Mouse (Mus musculus): Measurements from ENCODE around the gene Ltbp1. TPM values are rescaled to one million over a fixed set of nuclear protein-coding genes. Genes with fewer than 3 reads are reported as not detected.

Gene Ltbp1
- total and polyA plus RNA-seq, 3 experiments, result 2.3 to 6.4 (median 2.5) TPM

DNA sequence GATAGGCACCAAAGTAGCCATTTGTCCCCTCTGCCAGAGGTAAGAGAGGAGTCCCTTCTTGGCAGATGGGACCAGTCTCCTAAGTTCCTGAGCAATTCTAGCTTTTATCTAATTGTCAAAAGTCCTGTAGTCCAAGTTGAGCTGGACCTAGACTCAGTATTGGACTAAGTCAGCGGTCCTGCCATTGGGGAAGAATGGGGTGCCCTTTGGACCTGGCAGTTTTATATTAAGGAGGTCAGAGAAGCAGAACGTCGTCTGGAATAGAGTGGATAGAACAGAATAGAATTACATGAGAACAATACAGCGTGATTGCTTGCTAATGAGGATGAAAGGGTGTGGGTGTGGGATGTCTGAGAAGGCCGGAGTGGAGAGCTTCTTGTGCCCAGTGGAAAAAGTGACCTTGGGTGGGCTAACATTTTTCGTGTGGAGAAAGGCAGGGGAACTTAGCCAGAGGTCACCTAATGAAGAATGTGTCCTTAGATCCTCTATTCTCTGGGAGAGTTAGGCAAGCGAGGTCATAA lies 167.4 kb downstream of the Ltbp1 start:
- no peak for TF ChIP-seq TBP (conservative IDR thresholded peaks at IDR 0.05; ENCODE audit: low read depth, low read length)
- TF ChIP-seq EP300 (IDR thresholded peaks at IDR 0.05; ENCODE audit: low read length), result no peak
- TF ChIP-seq MAX (IDR thresholded peaks at IDR 0.05; ENCODE audit: low read length), result no peak
- TF ChIP-seq E2F4 (IDR thresholded peaks at IDR 0.05; ENCODE audit: insufficient replicate concordance, low read depth, low read length), result no peak
- TF ChIP-seq SIN3A (IDR thresholded peaks at IDR 0.05; ENCODE audit: low read length), result no peak
- TF ChIP-seq MEF2A (IDR thresholded peaks at IDR 0.05; ENCODE audit: borderline replicate concordance, low read depth, low read length), result no peak
- TF ChIP-seq RAD21 (IDR thresholded peaks at IDR 0.05; ENCODE audit: low read depth, low read length), result no peak
- no peak for TF ChIP-seq ZNF384 (IDR thresholded peaks at IDR 0.05; ENCODE audit: low read depth, low read length)
- no peak for TF ChIP-seq ZC3H11A (IDR thresholded peaks at IDR 0.05; ENCODE audit: low read depth, low read length)
- no peak for TF ChIP-seq JUN (IDR thresholded peaks at IDR 0.05; ENCODE audit: insufficient read depth, low read depth, low read length)
- no peak for TF ChIP-seq ZKSCAN1 (IDR thresholded peaks at IDR 0.05; ENCODE audit: borderline replicate concordance, low read depth, low read length)
- no peak for TF ChIP-seq MAZ (IDR thresholded peaks at IDR 0.05; ENCODE audit: low read depth, low read length)
- no peak for TF ChIP-seq IRF4 (IDR thresholded peaks at IDR 0.05; ENCODE audit: low read depth, low read length)
- no peak for TF ChIP-seq NRF1 (IDR thresholded peaks at IDR 0.05; ENCODE audit: low read depth, low read length)
- TF ChIP-seq CTCF (conservative IDR thresholded peaks at IDR 0.05 in 1 of 2, IDR thresholded peaks at IDR 0.05 in 1 of 2; ENCODE audit: low read depth in 2 of 2, low read length in 2 of 2), result no peak
- TF ChIP-seq ZMIZ1 (IDR thresholded peaks at IDR 0.05; ENCODE audit: low read depth, low read length), result no peak
- no peak for TF ChIP-seq USF2 (conservative IDR thresholded peaks at IDR 0.05; ENCODE audit: low read depth, low read length)
- TF ChIP-seq POLR2AphosphoS2 (IDR thresholded peaks at IDR 0.05; ENCODE audit: low read depth, low read length), result no peak
- no peak for TF ChIP-seq GABPA (IDR thresholded peaks at IDR 0.05; ENCODE audit: insufficient replicate concordance, low read depth, low read length)
- Histone ChIP-seq H3K27me3 (replicated peaks) (no peaks in the 10 kb centered on the region), H3K36me3 (replicated peaks in 1 of 2; ENCODE audit: control insufficient read depth in 1 of 2, insufficient read depth in 1 of 2, low read length in 1 of 2) (no peaks in the 10 kb centered on the region), H3K27ac (ENCODE audit: insufficient read depth, low read depth) (no peak overlapping the region), H3K4me1 (ENCODE audit: control insufficient read depth in 1 of 2, insufficient read depth in 2 of 2) (peaks cover 2 to 18% of the 10 kb centered on the region in 2 experiments), H3K79me2 (replicated peaks; ENCODE audit: control insufficient read depth, extremely low read depth, insufficient read depth, poor library complexity, severe bottlenecking) (no peaks in the 10 kb centered on the region), H3K9ac (ENCODE audit: insufficient read depth, low read depth) (no peak overlapping the region), H3K9me3 (replicated peaks; ENCODE audit: low read length) (no peaks in the 10 kb centered on the region), H3K4me3 (replicated peaks in 1 of 3; ENCODE audit: low read depth in 2 of 3, low read length in 2 of 3, poor library complexity in 1 of 3) (no peak overlapping the region), H3K4me2 (ENCODE audit: insufficient read depth, low read depth, poor library complexity, severe bottlenecking) (no peak overlapping the region)
- DNase-seq (ENCODE audit: extremely low read depth), result no peak
- in situ Hi-C loops (cut with MboI; ENCODE audit: low pct_ligation_motif_present, low pct_unique_long_range_greater_than_20kb, low sequenced_read_pairs) (no loop called here), dilution Hi-C loops (cut with MboI; ENCODE audit: extremely low pct_ligation_motif_present, extremely low pct_unique_long_range_greater_than_20kb, low sequenced_read_pairs) (no loop called here)

DNA sequence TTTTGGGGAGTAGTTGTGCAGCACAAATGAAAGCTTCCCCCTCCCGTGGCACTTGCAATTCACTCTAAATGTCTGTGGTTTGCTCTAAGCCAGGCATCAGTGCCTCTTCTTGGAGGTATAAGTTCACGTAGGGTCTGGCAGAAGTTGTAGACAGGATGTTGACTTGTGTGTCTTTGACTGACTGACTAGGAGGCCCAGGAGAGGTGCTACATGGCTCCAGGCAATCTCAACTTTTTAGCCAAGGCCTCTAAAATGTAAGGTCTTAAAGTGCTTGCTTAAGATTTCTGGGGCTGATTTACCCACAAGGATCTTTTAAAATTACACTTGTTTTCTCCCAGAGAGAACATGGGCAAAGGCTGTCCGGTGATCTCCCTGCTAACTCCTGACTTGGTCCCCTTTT lies 169.1 kb downstream of the Ltbp1 start:
- H3K4me3 ChIP-seq (replicated peaks in 1 of 3; ENCODE audit: low read depth in 2 of 3, low read length in 2 of 3, poor library complexity in 1 of 3), result no peak overlapping the region
- dilution Hi-C loops (cut with MboI; ENCODE audit: extremely low pct_ligation_motif_present, extremely low pct_unique_long_range_greater_than_20kb, low sequenced_read_pairs), result no loop called here

More for the DNA sequence above, 169.1 kb downstream of the Ltbp1 start:
- in situ Hi-C loops (cut with MboI; ENCODE audit: low pct_ligation_motif_present, low pct_unique_long_range_greater_than_20kb, low sequenced_read_pairs), result no loop called here
- Histone ChIP-seq H3K27ac (ENCODE audit: insufficient read depth, low read depth) (no peak overlapping the region), H3K36me3 (replicated peaks in 1 of 2; ENCODE audit: control insufficient read depth in 1 of 2, insufficient read depth in 1 of 2, low read length in 1 of 2) (no peaks in the 10 kb centered on the region), H3K9me3 (replicated peaks; ENCODE audit: low read length) (no peaks in the 10 kb centered on the region), H3K4me2 (ENCODE audit: insufficient read depth, low read depth, poor library complexity, severe bottlenecking) (no peak overlapping the region), H3K79me2 (replicated peaks; ENCODE audit: control insufficient read depth, extremely low read depth, insufficient read depth, poor library complexity, severe bottlenecking) (no peaks in the 10 kb centered on the region), H3K9ac (ENCODE audit: insufficient read depth, low read depth) (no peak overlapping the region), H3K4me1 (ENCODE audit: control insufficient read depth in 1 of 2, insufficient read depth in 2 of 2) (peaks cover 3 to 35% of the 10 kb centered on the region in 2 experiments), H3K27me3 (replicated peaks) (no peaks in the 10 kb centered on the region)
- no peak for DNase-seq (ENCODE audit: extremely low read depth)
- TF ChIP-seq E2F4 (IDR thresholded peaks at IDR 0.05; ENCODE audit: insufficient replicate concordance, low read depth, low read length), result no peak
- no peak for TF ChIP-seq ETS1 (conservative IDR thresholded peaks at IDR 0.05; ENCODE audit: low read depth, low read length)
- TF ChIP-seq SIN3A (IDR thresholded peaks at IDR 0.05; ENCODE audit: low read length), result no peak
- TF ChIP-seq JUND (conservative IDR thresholded peaks at IDR 0.05; ENCODE audit: low read depth, low read length), result no peak
- no peak for TF ChIP-seq ZMIZ1 (IDR thresholded peaks at IDR 0.05; ENCODE audit: low read depth, low read length)
- no peak for TF ChIP-seq MXI1 (IDR thresholded peaks at IDR 0.05; ENCODE audit: low read depth, low read length)
- no peak for TF ChIP-seq IRF4 (IDR thresholded peaks at IDR 0.05; ENCODE audit: low read depth, low read length)
- TF ChIP-seq UBTF (IDR thresholded peaks at IDR 0.05; ENCODE audit: low read depth, low read length), result no peak
- TF ChIP-seq CHD1 (IDR thresholded peaks at IDR 0.05; ENCODE audit: low read depth, low read length), result no peak

All from CH12.LX (cell line).